Mouse (Mus musculus) frontal cortex, postnatal 36 days (tissue): Measurements from ENCODE around the gene Stim1.

Experiments used
- DNase-seq, 2 experiments: peaks; one replicate each; pipeline ENCODE4 v3.0.0; 2022; ENCODE audit warnings: low spot score in 2 of 2

Stim1 gene

DNA sequence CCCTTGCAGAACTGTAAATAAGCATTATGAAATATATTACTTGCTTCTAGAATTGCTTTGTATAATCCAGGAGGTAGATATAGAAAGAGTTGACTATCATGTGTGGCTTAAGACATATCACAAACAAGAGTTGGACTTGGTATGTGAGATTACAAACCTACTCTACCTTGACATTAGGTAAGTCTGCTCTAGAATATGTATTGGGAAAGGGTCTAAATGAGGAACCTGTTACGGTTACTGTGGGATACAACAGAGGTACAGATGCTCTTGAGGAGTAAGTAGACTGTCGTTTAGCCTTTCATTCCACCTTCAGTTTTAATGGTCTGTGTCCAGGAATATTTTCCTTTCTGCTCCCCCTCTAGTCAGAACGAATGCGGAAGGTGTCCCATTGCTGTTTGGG is 34.9 kb downstream of the Stim1 start:
- no peak for DNase-seq

DNA sequence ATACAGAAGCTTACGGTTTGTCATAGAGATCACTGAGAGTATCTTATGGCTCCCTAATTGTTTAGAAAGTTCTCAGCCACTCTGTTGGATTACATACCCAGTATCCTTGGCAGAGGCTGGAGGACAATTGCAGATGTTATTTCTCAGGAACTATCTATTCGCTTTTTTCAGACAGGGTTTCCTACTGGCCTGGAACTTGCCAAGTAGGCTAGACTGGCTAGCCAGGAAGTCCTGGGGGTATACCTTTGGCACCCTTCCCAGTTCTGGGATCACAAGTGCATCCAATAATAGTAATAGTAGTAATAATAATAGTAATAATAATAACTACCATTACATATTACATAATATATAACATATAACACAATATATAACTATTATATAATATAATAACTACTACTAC is 38.0 kb downstream of the Stim1 start:
- DNase-seq = no peak

DNA sequence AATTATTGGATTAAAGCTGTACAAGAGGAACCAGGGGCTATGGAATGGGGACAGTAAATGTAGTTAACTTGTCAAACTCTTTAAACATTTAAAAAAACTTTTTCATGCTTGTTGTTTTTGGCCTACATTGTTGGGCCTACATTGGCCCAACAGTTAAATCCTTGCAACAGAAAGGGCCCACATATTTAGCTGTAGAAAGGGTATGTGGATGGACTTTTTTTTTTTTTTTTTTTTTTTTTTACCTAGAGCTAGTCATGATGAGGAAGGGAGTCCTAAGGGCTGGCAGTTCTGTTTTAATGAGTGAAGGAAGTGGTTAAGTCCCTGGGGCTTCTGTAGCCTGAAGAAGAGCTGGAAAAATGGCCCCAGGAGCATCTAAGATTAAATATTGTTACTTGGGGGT is 42.7 kb downstream of the Stim1 start:
- DNase-seq = no peak

DNA sequence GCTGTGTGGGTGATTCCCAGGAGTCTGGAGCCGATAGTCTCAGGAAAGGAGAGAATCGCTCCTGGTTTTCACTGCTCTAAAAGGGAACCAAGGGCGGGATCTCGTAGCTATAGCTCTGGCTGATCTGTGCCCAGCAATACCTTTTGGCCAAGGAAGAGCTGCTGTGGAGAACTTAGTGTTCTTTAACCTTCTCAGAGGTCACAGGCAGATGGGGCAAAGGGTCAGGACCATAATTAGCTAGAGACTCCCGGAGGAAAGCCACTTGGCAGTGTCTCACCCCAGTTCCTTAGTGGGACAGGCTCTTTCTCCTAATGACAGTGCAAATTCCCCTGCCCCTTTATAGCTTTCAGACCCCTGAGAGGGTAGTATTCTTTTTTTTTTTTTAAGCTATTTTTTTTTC is 43.2 kb downstream of the Stim1 start:
- DNase-seq = no peak

DNA sequence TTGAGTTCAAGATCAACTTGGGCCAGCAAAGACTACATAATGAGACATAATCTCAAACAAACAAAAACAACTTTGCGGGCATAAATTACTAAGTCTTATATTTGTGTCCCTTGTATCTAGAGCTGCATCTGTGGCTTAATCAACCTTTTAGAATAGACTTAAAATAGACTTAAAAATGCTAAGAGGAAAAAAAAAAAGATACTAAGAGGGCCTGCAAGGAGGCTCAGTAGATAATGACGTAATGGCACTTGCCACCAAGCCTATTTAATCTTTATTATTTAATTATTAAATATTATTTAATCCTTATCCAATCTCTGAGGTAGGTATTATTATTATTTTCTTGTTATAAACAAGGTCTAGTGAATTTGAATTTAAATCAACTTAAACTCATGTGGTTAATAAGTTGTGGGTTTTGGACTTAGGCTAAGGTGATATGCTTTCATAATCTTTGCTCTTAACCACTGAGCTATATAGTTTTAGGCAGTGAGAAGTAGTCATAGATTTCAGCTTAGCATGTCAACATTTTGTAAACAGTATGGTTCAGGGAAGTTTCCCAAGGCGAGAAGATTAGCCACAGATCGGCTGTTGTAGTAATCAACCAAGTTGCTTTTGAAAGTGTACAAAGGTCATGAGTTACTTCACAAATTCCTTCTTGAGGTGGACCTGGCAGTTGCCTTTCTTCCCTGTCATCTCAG is 45.4 kb downstream of the Stim1 start:
- DNase-seq = no peak

DNA sequence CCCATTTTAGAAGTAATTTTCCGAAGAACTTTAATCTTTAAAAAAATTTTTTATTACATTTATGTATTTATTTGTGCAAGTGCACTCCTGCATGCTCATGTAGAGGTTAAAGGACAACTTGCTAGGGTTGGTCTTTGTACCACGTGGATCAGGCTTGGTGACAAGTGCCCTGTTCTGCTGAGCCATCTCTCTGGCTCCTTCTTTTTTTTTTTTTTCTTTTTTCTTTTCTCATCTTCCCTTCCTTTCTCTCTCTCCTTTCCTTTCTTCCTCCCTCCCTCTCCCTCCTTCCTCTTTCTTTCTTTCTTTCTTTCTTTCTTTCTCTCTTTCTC is 45.9 kb downstream of the Stim1 start:
- no peak for DNase-seq

DNA sequence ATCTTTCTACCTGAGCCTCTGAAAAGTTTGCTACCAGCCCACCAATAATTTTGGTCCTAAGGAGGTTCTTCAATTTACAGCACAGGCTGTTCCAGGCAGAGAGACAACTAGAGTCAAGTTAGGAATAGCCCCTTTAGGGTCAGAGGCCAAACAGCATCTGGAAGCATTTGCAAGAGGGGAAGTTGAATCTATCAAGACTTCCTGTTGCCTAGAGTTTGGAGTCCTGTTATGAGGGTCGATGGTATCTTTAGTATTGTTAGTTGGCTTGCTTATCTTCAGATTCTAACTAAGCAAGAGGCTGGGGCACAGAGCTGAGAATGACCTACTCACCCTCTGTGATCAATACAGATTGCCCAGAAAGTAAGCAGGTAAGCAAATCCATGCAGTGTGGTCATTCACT is 46.5 kb downstream of the Stim1 start:
- DNase-seq = no peak

DNA sequence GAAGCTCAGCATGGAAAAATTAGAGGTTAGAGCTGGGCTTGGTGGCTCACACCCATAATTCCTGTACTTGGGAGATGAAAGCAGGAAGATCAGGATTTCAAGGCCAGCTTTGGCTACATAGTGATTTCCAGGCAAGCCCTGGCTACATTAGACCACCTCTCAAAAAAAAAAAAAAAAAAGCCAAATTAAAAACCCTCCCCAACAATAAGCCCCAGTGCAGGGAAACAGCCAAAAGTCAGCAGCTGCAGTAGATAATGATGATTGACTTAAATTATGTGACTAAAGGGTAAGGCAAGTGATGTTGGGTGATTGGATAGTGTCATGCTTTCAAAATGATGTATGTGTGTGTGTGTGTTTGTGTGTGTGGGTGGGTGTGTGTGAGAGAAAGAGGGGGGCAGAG is 47.3 kb downstream of the Stim1 start:
- DNase-seq = no peak

DNA sequence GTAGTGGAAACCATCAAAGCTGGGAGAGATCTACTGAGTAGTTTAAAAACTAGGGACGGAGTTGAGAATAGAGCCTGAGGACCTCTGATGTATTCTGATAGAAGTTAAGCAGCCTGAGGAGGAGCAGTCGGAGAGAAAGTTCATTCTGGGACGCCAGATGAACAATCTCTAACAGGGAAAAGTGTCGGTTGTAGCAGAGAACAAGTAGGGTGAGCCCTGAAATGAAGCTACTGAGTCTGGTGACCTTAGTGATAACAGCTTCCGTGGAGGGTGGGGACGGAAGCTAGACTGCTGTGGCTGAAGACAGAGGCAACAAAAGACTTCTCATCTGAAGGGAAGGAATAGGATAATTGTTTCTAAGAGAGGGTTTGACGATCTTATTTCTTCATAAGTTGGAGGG is 47.8 kb downstream of the Stim1 start:
- no peak for DNase-seq

DNA sequence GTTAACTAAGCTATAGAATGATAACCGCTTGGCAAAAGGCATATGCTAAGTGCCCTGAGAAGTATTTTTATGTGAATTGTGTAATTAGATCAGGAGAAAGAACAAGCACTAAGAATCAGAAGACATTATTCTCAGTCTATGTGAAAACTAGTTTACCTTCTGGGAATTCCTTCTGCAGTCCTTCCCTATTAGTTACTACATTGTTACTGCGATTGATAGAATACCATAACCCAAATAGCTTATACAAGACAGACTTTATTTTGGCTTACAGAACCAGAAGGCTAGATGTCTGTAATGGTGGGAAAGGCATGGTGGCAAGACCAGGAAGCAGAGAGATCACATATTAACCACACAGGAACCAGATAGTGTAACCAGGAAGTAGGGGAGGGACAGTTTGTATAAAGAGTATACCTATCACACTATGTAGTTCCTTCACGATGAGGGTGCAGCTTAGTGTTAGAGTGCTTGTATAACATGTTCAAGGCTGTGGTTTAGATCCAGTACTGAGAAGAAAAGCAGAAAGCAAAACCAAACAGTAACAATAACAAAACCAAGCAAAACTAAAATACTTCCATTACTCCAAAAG is 50.1 kb downstream of the Stim1 start:
- no peak for DNase-seq

DNA sequence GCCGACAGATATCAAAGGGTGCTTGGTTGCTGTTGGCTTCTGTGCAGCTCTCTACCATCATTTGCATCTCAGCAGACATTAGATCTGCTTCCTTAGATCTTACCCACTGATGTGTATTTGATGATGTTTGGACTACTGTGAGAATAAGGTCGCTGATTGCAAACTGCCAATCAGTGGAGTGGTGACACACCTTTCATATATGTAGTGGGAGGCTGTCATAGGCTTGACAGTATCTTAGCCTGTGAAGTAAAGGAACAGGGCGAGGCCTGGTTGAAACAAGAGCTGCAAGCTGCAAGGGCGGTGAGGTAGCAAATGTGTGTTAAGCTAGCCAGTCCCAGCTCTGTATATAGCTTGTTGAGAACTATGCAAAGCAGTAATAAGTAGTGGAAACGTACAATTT is 54.5 kb downstream of the Stim1 start:
- no peak for DNase-seq

DNA sequence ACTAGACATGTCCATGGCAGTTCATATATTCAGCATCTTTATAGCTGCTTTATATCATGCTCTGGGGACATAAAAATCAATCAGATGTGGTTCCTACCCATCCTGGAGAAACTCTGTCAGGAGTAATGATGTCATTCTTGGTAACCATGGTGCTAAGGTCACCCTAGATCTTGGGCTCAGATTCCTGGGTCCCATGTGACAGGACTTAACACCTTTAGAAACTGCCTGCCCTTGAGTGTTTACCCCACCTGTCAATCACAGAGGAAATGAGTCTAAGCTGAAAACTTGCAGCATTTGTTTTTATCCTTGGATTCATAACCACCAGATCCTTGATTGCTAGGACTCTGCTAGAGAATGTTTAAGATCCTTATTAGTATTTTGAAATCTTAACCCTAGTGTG is 58.7 kb downstream of the Stim1 start:
- no peak for DNase-seq

DNA sequence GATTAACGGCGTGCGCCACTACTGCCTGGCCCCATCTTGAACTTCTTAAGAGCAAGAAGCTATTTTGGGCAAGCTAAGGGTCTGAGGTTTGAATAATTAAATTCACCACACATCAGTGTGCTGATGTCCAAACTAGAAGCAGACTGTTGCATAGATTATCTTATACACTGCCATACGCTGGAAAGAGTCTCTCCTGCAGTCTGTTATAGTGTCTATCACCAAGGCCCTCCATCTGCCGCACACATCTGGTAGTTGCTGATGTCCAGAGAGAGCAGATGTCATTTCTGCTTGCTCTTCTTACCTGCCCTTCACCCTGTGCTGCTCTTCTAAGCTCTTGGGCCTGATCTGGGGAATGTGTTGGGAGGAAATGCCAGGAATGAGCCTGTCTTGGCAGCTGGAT is 62.7 kb downstream of the Stim1 start:
- DNase-seq = no peak

DNA sequence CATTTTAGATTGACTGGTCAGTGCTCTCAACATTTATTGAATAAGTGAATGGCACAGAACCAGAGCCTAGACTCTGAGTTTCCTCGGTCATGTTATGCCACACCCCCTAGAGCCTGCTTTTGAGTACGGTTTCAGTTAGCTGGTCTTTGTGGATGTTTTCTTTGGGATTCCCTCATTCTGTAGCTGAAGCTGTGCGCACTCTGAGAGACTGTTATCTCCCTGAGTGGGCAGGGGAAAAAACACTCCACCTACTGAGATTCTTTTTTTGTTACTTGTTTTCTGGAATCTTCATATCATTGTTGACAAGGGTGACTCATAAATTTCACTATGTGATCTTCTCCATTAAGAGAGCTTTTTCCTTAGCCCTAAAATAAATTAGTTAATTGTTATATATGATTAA is 63.9 kb downstream of the Stim1 start:
- peak in 1 of 2 experiments; percentile 13 for DNase-seq

DNA sequence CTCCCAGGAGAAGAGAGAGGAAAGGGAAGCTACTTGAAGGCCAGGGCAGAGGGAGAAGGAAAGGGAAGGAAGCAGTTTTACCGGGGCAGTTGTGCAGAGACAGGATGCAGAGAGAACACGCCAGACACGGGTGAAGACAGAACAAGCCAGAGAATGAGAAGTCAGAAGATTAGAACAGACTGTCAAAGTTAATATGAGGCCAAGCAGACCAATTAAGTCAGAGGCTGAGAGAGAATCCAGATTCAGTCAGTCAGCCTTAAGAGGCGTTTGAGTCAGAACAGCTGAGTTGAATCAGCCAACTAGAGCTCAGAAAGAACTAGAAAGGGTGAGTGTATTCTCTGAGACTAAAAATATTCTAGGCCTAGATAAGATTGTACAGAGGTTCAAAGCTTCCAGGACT is 66.1 kb downstream of the Stim1 start:
- DNase-seq = no peak

DNA sequence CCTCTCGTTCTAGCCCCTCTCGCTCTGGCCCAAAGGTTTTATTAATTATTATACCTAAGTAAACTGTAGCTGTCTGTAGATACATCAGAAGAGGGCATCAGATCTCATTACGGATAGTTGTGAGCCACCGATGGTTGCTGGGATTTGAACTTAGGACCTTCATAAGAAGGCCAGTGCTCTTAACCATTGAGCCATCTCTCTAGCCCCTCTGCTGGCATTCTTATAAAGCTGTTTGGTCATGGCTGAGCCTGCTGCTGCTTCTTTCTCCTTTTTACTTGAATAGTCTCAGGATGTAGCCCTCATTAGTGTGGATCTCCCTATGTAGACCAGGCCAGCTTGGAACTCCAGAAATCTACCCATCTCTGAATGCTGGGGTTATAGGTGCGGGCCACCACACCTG is 69.7 kb downstream of the Stim1 start:
- DNase-seq = no peak

DNA sequence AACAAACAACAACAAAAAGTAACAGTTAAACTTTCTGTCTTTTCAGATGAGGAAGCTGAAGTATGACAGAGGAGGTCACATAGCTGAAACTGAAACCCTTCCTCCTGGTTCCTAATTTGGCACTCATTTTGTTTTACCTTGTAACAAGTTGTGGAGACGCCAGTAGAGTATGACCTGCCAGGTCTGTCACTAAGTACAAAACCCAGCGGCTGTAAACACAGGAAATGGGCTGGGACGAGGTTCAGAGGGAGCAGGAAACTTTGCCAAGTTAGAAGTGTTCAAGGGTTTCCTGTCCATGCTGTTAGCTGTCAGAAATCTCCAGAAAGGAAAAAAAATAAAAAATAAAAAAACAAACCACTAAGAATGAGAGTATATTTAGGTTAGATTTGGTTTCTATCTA is 70.3 kb downstream of the Stim1 start:
- no peak for DNase-seq

DNA sequence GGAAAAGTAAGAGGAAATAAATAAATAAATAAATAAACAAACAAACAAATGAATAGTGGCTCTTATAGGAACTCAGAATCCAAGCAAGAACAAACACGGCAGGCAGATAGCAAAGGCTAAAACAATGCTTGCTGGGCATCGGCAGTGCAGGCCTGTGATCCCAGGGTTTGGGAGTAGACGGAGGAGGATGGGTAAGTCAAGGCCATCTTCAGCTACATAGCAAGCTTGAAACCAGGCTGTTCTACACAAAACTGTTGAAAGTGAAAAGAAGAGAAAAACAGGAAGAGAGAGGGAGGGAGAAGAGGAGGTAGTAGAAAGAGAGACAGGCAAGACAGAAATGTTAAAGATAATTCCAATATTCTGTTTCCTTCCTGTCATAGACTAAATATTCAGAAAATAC is 71.3 kb downstream of the Stim1 start:
- DNase-seq = no peak

DNA sequence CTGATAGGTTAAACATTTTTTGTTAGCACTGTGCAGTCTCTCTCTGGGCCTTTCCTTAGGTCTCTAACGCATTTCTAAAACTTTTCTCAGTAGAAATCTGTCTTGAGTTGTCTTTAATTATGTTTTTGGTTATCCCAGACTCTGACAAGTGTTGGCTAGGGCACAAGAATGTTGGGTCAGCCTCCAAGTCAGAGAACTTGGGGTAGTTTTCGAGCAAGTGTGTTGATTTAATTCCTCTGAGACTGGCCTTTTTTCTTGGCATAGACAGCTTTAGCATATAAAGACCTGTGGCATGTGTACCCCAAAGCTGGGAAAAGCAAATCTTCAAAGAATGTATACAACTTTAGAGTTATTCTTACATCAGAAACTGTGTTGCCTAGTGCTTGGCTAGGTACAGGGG is 78.3 kb downstream of the Stim1 start:
- no peak for DNase-seq

DNA sequence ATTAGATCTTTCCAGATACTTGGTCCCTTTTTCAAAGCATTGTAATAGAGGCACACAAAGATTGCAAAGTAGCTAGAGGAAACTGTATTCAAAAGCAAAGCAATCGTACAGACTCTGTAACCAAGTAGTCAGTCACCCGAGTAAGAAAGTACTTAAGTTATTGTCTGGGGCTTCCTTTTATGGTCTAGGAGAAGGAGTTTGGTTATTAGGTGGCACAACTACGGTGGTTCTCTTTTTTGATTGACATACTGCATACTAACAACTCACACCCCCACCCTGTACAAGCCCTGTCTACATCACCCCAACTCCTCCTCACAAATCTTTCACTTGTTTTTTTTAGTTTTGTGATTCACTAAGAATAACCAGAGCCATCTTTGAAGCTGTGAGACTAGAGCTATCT is 79.7 kb downstream of the Stim1 start:
- DNase-seq = no peak

DNA sequence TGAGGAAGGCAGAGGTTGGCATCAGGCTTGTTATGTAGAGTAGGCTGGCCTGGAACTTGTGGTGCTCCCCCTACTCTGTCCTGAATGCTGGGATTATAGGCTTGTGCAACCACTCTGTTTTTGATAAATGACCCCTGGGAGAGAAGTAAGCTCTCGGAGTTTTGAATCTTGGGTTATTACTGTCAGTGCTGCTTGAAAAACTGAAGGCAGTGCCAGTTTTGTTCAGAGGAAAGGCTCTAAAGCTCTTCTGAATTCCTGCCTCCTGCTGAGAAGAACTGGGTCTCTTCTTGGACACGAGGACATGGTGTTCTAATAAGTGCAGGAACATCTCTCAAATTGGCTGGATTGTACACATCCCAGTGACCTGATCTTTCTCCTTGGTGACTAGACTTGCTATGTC is 81.1 kb downstream of the Stim1 start:
- no peak for DNase-seq

DNA sequence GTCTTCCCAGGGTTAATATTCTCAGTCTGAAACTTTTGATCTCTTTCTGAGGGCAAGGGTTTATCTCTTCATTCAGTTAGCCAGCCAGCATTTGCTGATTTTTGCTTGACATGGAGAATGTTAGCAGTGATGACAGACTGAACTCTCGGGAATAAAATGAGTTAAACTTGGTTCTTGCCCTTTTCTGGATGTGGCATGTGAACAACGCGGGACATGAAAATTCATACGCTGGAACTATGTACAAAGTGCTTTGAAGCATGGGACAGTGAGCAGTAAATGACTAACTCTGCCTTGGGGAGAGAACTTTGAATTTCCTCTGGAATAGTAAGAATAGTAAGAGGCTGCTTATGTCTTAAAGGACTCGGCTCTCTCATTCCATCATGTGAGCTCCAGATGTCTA is 81.6 kb downstream of the Stim1 start:
- no peak for DNase-seq

DNA sequence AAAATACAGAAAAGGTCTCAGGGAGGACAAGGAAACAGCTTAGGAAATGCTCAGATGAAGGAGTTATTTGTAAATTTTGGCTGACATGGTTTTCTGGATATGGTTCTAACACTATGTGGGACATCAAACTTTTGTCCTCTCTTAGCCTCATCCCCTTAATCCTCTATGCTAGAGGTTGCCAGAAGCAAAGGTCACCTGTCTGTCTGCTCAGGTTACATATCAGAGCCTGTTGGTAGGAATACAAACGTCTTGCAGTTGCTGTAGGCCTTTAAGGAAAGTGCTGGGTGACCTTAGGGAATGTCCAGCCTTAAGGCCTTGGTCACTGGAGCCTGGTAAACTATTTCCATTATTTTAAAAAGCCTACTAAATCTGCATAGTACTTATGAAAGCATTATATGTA is 85.8 kb downstream of the Stim1 start:
- DNase-seq = no peak

DNA sequence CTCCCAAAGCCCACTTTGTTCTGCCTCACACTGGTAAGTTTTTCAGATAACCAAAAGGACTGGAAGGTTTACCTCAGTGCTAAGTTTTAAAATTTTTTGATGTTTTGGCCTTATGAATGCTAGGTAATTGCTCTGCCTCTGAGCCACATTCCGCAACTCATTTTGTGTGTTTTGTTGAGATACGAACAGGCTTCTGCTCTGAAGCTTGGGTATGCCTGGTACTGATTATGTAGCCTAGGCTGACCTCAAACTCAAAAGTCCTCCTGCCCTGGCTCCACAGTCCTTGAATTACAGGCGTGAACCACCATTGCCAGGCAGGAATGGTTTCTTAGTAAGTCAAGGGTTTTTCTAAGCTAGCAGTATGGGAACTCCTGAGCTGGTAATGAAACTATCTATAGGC is 90.5 kb downstream of the Stim1 start:
- DNase-seq = no peak
